Mouse (Mus musculus) kidney, adult 18-20 months (tissue): ENCODE measurements at regions not wholly inside any gene's neighbourhood (a gene's known extent, or its start where the extent isn't known, plus 50 kb on each side); places are given as distances from the start of the nearest gene placed in this dataset.
A peak's percentile ranks its signal among the peaks of the same experiment; 100 is the strongest.
"Not testable (repeated sequence)": the region's sequence is repeated elsewhere in the genome, so short reads cannot be mapped to it uniquely, and the experiment has no call there.

Experiments
- DNase-seq: peaks from one replicate; pipeline ENCODE4 v3.0.0; 2021

GRCm38 (mm10) chr10:14333344-14333743 lies 212.1 kb downstream of the Adgrg6 start:
- no peak for DNase-seq

- DNase-seq: peak; percentile 16
Observed at GRCm38 (mm10) chr10:14332688-14333117, 212.8 kb downstream of the Adgrg6 start.

- no peak for DNase-seq
Observed at GRCm38 (mm10) chr10:14328846-14329245, 216.6 kb downstream of the Adgrg6 start.

GRCm38 (mm10) chr10:14326229-14326628 lies 219.2 kb downstream of the Adgrg6 start:
- no peak for DNase-seq

- peak; percentile 78 for DNase-seq
Observed at GRCm38 (mm10) chr10:14321503-14321902, 224.0 kb downstream of the Adgrg6 start.

- no peak for DNase-seq
Observed at GRCm38 (mm10) chr10:14315232-14315631, 230.2 kb downstream of the Adgrg6 start.

GRCm38 (mm10) chr10:14314607-14315006 lies 230.9 kb downstream of the Adgrg6 start:
- no peak for DNase-seq

- no peak for DNase-seq
Observed at GRCm38 (mm10) chr10:14314004-14314581, 231.4 kb downstream of the Adgrg6 start.

GRCm38 (mm10) chr10:14312959-14313358 lies 232.5 kb downstream of the Adgrg6 start:
- DNase-seq: no peak

GRCm38 (mm10) chr10:14311962-14312361 lies 233.5 kb downstream of the Adgrg6 start:
- no peak for DNase-seq

GRCm38 (mm10) chr10:14306811-14307210 lies 238.6 kb downstream of the Adgrg6 start:
- DNase-seq: no peak

GRCm38 (mm10) chr10:14303476-14303875 lies 242.0 kb downstream of the Adgrg6 start:
- no peak for DNase-seq

GRCm38 (mm10) chr10:14296147-14296546 lies 249.3 kb downstream of the Adgrg6 start:
- no peak for DNase-seq

GRCm38 (mm10) chr10:14292701-14293100 lies 252.8 kb downstream of the Adgrg6 start:
- DNase-seq: not testable (repeated sequence)

GRCm38 (mm10) chr10:14287551-14287950 lies 257.9 kb downstream of the Adgrg6 start:
- DNase-seq: no peak

GRCm38 (mm10) chr10:14276631-14277030 lies 268.8 kb downstream of the Adgrg6 start:
- DNase-seq: no peak

GRCm38 (mm10) chr10:14275477-14275876 lies 270.0 kb downstream of the Adgrg6 start:
- DNase-seq: no peak

GRCm38 (mm10) chr10:14270008-14270407 lies 275.5 kb downstream of the Adgrg6 start:
- no peak for DNase-seq

- DNase-seq: no peak
Observed at GRCm38 (mm10) chr10:14267641-14268040, 277.8 kb downstream of the Adgrg6 start.

- DNase-seq: no peak
Observed at GRCm38 (mm10) chr10:14239670-14240069, 273.8 kb downstream of the Hivep2 start.

GRCm38 (mm10) chr10:14234896-14235604 lies 269.2 kb downstream of the Hivep2 start:
- DNase-seq: no peak

- DNase-seq: no peak
Observed at GRCm38 (mm10) chr10:14234005-14234602, 268.2 kb downstream of the Hivep2 start.

- DNase-seq: no peak
Observed at GRCm38 (mm10) chr10:14233335-14233734, 267.5 kb downstream of the Hivep2 start.

- no peak for DNase-seq
Observed at GRCm38 (mm10) chr10:14231464-14231863, 265.6 kb downstream of the Hivep2 start.
